Mouse (Mus musculus) embryonic facial prominence, embryonic 12.5 days (tissue): ENCODE measurements around the gene Bco1. TPM values are rescaled to one million over a fixed set of nuclear protein-coding genes. Genes with fewer than 3 reads are reported as not detected.
A peak's percentile ranks its signal among the peaks of the same experiment; 100 is the strongest.

Source experiments
- ATAC-seq: fragments of 200-750 bp; cut with Nextera tagmentation; 2 replicates; pipeline ENCODE4 v1.8.0; 2017; ENCODE audit not compliant: insufficient number of reproducible peaks, insufficient read depth, low FRiP score, low TSS enrichment
- H3K27ac ChIP-seq: fragments of 300-500 bp; sonication (generic); 2 replicates; pipeline ENCODE4 v1.5.1; 2016; ENCODE audit warnings: mild to moderate bottlenecking
- H3K27me3 ChIP-seq: fragments of 300-500 bp; sonication (generic); 2 replicates; pipeline ENCODE4 v1.6.1; 2016; ENCODE audit warnings: mild to moderate bottlenecking, moderate library complexity
- H3K36me3 ChIP-seq: fragments of 300-500 bp; sonication (generic); 2 replicates; pipeline ENCODE4 v1.6.1; 2016; ENCODE audit warnings: mild to moderate bottlenecking
- H3K4me1 ChIP-seq: fragments of 300-500 bp; sonication (generic); 2 replicates; pipeline ENCODE4 v1.6.1; 2016
- H3K4me2 ChIP-seq: fragments of 300-500 bp; sonication (generic); replicated peaks from 2 replicates; pipeline ENCODE4 v1.6.1; 2016; ENCODE audit warnings: mild to moderate bottlenecking, moderate library complexity
- H3K4me3 ChIP-seq: fragments of 300-500 bp; sonication (generic); 2 replicates; pipeline ENCODE4 v1.5.1; 2016; ENCODE audit warnings: mild to moderate bottlenecking
- H3K9ac ChIP-seq: fragments of 300-500 bp; sonication (generic); 2 replicates; pipeline ENCODE4 v1.6.1; 2016; ENCODE audit warnings: mild to moderate bottlenecking, moderate library complexity
- H3K9me3 ChIP-seq: fragments of 300-500 bp; sonication (generic); 2 replicates; pipeline ENCODE4 v1.6.1; 2016; ENCODE audit warnings: mild to moderate bottlenecking, moderate library complexity
- WGBS: fragments of 180-500 bp; shearing (Covaris S2); methylation state at CpG from one replicate; pipeline ENCODE4 v1.1.7; 2016; 5-methylcytosine and 5-hydroxymethylcytosine counted together
- polyA plus RNA-seq: library from polyadenylated mRNA; unstranded; fragments of >200 nt; fragmentation: Nextera tagmentation; extraction: Ambion mirVana; gene quantifications from 2 replicates; pipeline ENCODE4 v1.2.1, GENCODE M21; 2016

The Bco1 gene
- polyA plus RNA-seq, 1 experiment from 2014 or later = 0.38 TPM

DNA sequence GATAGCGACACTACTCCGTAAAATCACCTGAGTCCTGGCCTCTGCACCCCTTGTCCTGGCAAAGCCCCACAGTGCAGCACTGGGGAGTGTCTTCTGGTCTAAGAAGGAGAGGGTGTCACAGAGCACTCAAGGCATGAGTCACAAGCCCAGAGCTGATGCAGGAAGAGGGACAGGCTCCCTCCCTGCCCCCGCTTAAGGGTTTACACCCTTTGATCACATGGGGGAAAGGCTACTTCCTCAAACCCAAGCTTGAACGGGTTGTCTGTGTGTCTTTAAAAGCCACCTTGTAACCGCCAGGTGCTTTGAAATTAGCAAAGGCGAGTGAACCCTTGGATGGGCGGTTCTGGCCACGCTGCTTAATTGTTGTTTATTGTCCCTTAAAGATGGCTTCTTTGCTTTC lies 25.6 kb downstream of the Bco1 start:
- no peaks in the 10 kb centered on the region for H3K9me3 ChIP-seq
- no peaks in the 10 kb centered on the region for H3K27me3 ChIP-seq
- H3K27ac ChIP-seq = no peak overlapping the region
- no peak overlapping the region for H3K4me3 ChIP-seq
- no peaks in the 10 kb centered on the region for H3K4me1 ChIP-seq
- H3K9ac ChIP-seq = no peak overlapping the region; the same call in 1 of the 2 replicates
- 55% methylated on average over 8 of the region's 8 CpGs for WGBS
- ATAC-seq = no peak
- H3K36me3 ChIP-seq = no peaks in the 10 kb centered on the region
- no peak overlapping the region for H3K4me2 ChIP-seq

- Histone ChIP-seq H3K4me2 (no peak overlapping the region), H3K9me3 (no peaks in the 10 kb centered on the region), H3K27me3 (no peaks in the 10 kb centered on the region), H3K27ac (no peak overlapping the region), H3K4me3 (no peak overlapping the region), H3K36me3 (no peaks in the 10 kb centered on the region), H3K9ac (no peak overlapping the region), H3K4me1 (no peaks in the 10 kb centered on the region)
- no peak for ATAC-seq
- 68% methylated on average over 13 of the region's 13 CpGs for WGBS
Observed at GRCm38 (mm10) chr8:117123850-117124633, 28.4 kb downstream of the Bco1 start.

GRCm38 (mm10) chr8:117125854-117126253 lies 30.2 kb downstream of the Bco1 start:
- Histone ChIP-seq H3K9ac (no peak overlapping the region), H3K4me1 (no peaks in the 10 kb centered on the region), H3K27me3 (no peaks in the 10 kb centered on the region), H3K27ac (no peak overlapping the region), H3K4me2 (no peak overlapping the region), H3K9me3 (no peaks in the 10 kb centered on the region), H3K4me3 (no peak overlapping the region), H3K36me3 (no peaks in the 10 kb centered on the region)
- no peak for ATAC-seq
- 93% methylated on average over 3 of the region's 3 CpGs for WGBS

- 96% methylated on average over 3 of the region's 3 CpGs for WGBS
- ATAC-seq = no peak
- Histone ChIP-seq H3K9me3 (no peaks in the 10 kb centered on the region), H3K4me2 (no peak overlapping the region), H3K4me1 (no peaks in the 10 kb centered on the region), H3K36me3 (no peaks in the 10 kb centered on the region), H3K27ac (no peak overlapping the region), H3K9ac (no peak overlapping the region), H3K27me3 (no peaks in the 10 kb centered on the region), H3K4me3 (no peak overlapping the region)
Observed at GRCm38 (mm10) chr8:117126411-117126810, 30.8 kb downstream of the Bco1 start.

- Histone ChIP-seq H3K4me3 (no peak overlapping the region), H3K4me2 (no peak overlapping the region), H3K27me3 (no peaks in the 10 kb centered on the region), H3K9ac (no peak overlapping the region), H3K4me1 (no peaks in the 10 kb centered on the region), H3K9me3 (no peaks in the 10 kb centered on the region), H3K27ac (no peak overlapping the region), H3K36me3 (no peaks in the 10 kb centered on the region)
- no peak for ATAC-seq
- whole genome bisulfite sequencing = 88% methylated on average over 8 of the region's 8 CpGs
Observed at GRCm38 (mm10) chr8:117127063-117127462, 31.4 kb downstream of the Bco1 start.

- H3K9me3 ChIP-seq = no peaks in the 10 kb centered on the region
- H3K4me3 ChIP-seq = no peak overlapping the region
- no peak overlapping the region for H3K4me2 ChIP-seq
- H3K27me3 ChIP-seq = no peaks in the 10 kb centered on the region
- WGBS = 85% methylated on average over 3 of the region's 3 CpGs
- ATAC-seq = no peak
- H3K4me1 ChIP-seq = no peaks in the 10 kb centered on the region
- no peak overlapping the region for H3K9ac ChIP-seq
- H3K36me3 ChIP-seq = no peaks in the 10 kb centered on the region
- H3K27ac ChIP-seq = no peak overlapping the region
Observed at GRCm38 (mm10) chr8:117133702-117134101, 38.0 kb downstream of the Bco1 start.

GRCm38 (mm10) chr8:117136351-117136750 lies 40.7 kb downstream of the Bco1 start:
- 6% methylated on average over 4 of the region's 4 CpGs for WGBS
- Histone ChIP-seq H3K4me1 (no peaks in the 10 kb centered on the region), H3K4me3 (no peak overlapping the region), H3K27ac (no peak overlapping the region), H3K9ac (no peak overlapping the region), H3K36me3 (no peaks in the 10 kb centered on the region), H3K9me3 (no peaks in the 10 kb centered on the region), H3K27me3 (no peaks in the 10 kb centered on the region), H3K4me2 (no peak overlapping the region)
- ATAC-seq = no peak

- WGBS = 43% methylated on average over 2 of the region's 2 CpGs
- no peaks in the 10 kb centered on the region for H3K27me3 ChIP-seq
- H3K27ac ChIP-seq = no peak overlapping the region
- H3K9ac ChIP-seq = no peak overlapping the region
- no peaks in the 10 kb centered on the region for H3K36me3 ChIP-seq
- no peak for ATAC-seq
- H3K9me3 ChIP-seq = no peaks in the 10 kb centered on the region
- no peak overlapping the region for H3K4me2 ChIP-seq
- H3K4me1 ChIP-seq = no peaks in the 10 kb centered on the region
- H3K4me3 ChIP-seq = no peak overlapping the region
Observed at GRCm38 (mm10) chr8:117136763-117137162, 41.1 kb downstream of the Bco1 start.

GRCm38 (mm10) chr8:117137357-117137756 lies 41.7 kb downstream of the Bco1 start:
- Histone ChIP-seq H3K27ac (no peak overlapping the region), H3K4me1 (no peaks in the 10 kb centered on the region), H3K36me3 (no peaks in the 10 kb centered on the region), H3K4me2 (no peak overlapping the region), H3K4me3 (no peak overlapping the region), H3K9me3 (no peaks in the 10 kb centered on the region), H3K9ac (no peak overlapping the region), H3K27me3 (no peaks in the 10 kb centered on the region)
- WGBS = 62% methylated on average over 11 of the region's 11 CpGs
- no peak for ATAC-seq

DNA sequence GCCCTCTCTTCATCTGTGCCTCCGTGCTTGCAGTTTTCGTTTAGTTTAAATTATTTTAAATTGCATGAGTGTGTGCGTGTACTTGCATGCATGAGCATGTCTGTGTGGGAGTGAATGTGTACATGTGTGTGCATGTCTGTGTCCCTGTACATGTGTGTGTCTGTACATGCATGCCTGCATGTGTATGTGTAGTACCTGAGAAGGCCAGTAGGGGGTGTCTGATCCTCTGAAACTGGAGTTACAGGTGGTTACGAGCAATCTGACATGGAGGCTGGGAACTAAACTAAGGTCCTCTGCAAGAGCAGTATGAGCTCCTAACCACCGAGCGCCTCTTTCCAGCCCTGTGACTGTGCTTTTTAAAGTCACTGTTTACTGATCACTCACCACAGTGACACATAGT lies 52.9 kb downstream of the Bco1 start:
- Histone ChIP-seq H3K4me2 (no peak overlapping the region), H3K4me3 (no peak overlapping the region), H3K4me1 (no peaks in the 10 kb centered on the region), H3K27ac (no peak overlapping the region), H3K9me3 (no peaks in the 10 kb centered on the region), H3K9ac (no peak overlapping the region), H3K36me3 (no peaks in the 10 kb centered on the region), H3K27me3 (no peaks in the 10 kb centered on the region)
- 93% methylated on average over 6 of the region's 6 CpGs for WGBS
- ATAC-seq = no peak

- no peak overlapping the region for H3K4me2 ChIP-seq
- H3K9me3 ChIP-seq = no peaks in the 10 kb centered on the region
- no peak for ATAC-seq
- H3K4me1 ChIP-seq = peaks cover 19% of the 10 kb centered on the region
- H3K27ac ChIP-seq = no peak overlapping the region
- H3K4me3 ChIP-seq = no peak overlapping the region
- no peak overlapping the region for H3K9ac ChIP-seq
- H3K27me3 ChIP-seq = no peaks in the 10 kb centered on the region
- no peaks in the 10 kb centered on the region for H3K36me3 ChIP-seq
- 96% methylated on average over 4 of the region's 4 CpGs for WGBS
Observed at GRCm38 (mm10) chr8:117156149-117156548, 60.5 kb downstream of the Bco1 start.

DNA sequence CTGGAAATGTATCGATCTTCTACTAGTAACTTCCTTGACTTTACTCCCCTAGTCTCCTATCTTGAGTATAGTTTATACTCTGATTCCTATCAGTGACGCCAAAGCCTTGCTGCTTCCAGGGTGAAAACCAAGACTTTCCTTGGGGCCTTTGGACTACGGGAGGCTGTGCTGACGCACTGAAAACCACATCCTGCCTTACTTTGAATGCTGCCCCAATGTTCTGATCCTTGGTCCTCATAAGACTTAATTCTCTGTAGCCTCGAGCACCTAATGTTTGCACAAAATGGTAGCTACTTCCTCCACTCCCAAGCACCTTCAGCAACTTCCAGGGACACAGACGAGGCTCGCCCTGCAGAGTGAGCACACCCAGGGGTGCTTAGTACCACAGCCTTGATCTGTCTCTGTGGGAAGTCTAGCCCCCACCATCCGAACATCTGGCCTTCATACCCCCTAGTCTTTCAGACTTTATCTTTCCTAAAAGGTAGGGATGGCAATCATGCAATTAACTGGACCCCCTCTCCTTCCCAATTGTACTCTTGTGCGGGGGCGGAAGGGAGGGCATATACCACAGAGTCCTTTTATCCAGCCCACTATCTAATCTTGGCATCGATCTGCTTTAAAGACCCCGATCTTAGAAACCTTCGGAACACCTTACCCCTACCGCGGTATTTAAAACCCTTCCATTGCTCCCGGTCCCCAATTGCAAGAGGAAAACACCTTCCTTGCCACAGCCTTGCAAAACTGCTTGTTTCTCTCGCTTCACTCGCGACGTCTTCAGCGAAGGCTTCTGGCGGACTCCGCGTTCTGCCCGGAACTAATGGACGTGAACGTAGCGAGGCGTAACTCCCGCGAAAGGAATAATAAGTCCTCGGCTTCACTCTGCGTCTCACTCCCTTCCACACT lies 61.5 kb downstream of the Bco1 start:
- WGBS = 12% methylated on average over 33 of the region's 33 CpGs
- H3K9me3 ChIP-seq = no peaks in the 10 kb centered on the region
- H3K27me3 ChIP-seq = no peaks in the 10 kb centered on the region
- H3K36me3 ChIP-seq = no peaks in the 10 kb centered on the region
- peaks cover 19% of the 10 kb centered on the region for H3K4me1 ChIP-seq
- H3K27ac ChIP-seq = peak overlapping the region; percentile 66
- no peak for ATAC-seq
- H3K4me3 ChIP-seq = peak overlapping the region; percentile 85
- peak overlapping the region; percentile 87 for H3K9ac ChIP-seq
- H3K4me2 ChIP-seq = peak overlapping the region; percentile 82
